In genomic region chr5:147683707-147684323, GRCm38 (mm10) we compare ENCODE assay signal across 25 mouse cellular contexts.
"Had no signal": no experiment of that assay in that cellular context is flagged by ENCODE, and none has a peak within 500 bp of the region (broad histone marks: within the 10 kb centered on the region; RNA-seq: fewer than 3 reads in every experiment).

No protein-coding gene starts in this region.

- H3K9me3 ChIP-seq: embryonic facial prominence, embryonic 10.5 days; embryonic facial prominence, embryonic 12.5 days; embryonic facial prominence, embryonic 13.5 days; embryonic facial prominence, embryonic 15.5 days; forebrain, embryonic 10.5 days; forebrain, embryonic 12.5 days; forebrain, embryonic 13.5 days; forebrain, embryonic 15.5 days; heart, embryonic 10.5 days had no signal

- H3K4me3 ChIP-seq: embryonic facial prominence, embryonic 10.5 days; embryonic facial prominence, embryonic 12.5 days; embryonic facial prominence, embryonic 13.5 days; embryonic facial prominence, embryonic 15.5 days; erythroblast, embryonic 14.5 days; forebrain, embryonic 10.5 days; forebrain, embryonic 12.5 days; forebrain, embryonic 13.5 days; forebrain, embryonic 15.5 days; gastrocnemius, adult 2 months; heart, adult 2 months; heart, embryonic 10.5 days had no signal

- H3K4me2 ChIP-seq: embryonic facial prominence, embryonic 12.5 days; embryonic facial prominence, embryonic 13.5 days; embryonic facial prominence, embryonic 15.5 days; forebrain, embryonic 12.5 days; forebrain, embryonic 13.5 days; forebrain, embryonic 15.5 days had no signal

- H3K9ac ChIP-seq: embryonic facial prominence, embryonic 12.5 days; embryonic facial prominence, embryonic 13.5 days; embryonic facial prominence, embryonic 15.5 days; forebrain, embryonic 12.5 days; forebrain, embryonic 13.5 days; forebrain, embryonic 15.5 days; forebrain, postnatal 0 days had no signal

- H3K36me3 ChIP-seq: embryonic facial prominence, embryonic 10.5 days; embryonic facial prominence, embryonic 12.5 days; embryonic facial prominence, embryonic 13.5 days; embryonic facial prominence, embryonic 15.5 days; forebrain, embryonic 10.5 days; forebrain, embryonic 12.5 days; forebrain, embryonic 15.5 days had no signal

- H3K4me1 ChIP-seq: embryonic facial prominence, embryonic 12.5 days; embryonic facial prominence, embryonic 13.5 days had no signal

- DNase-seq: cerebellum, adult 9-11 months; cerebellum, postnatal 10 days; cerebellum, postnatal 14 days; cerebellum, postnatal 25 days; cerebellum, postnatal 36 days; embryo, embryonic 11 days; forebrain, postnatal 0 days; gastrocnemius, adult 2 months; gastrocnemius, postnatal 10 days; gastrocnemius, postnatal 14 days; gastrocnemius, postnatal 25 days; gastrocnemius, postnatal 36 days; heart, adult 11 months; heart, adult 18-20 months; heart, adult 2 months had no signal

- H3K27me3 ChIP-seq: embryonic facial prominence, embryonic 12.5 days; embryonic facial prominence, embryonic 13.5 days; embryonic facial prominence, embryonic 15.5 days; forebrain, embryonic 13.5 days; forebrain, embryonic 15.5 days had no signal

- H3K27ac ChIP-seq: embryonic facial prominence, embryonic 10.5 days; embryonic facial prominence, embryonic 12.5 days; embryonic facial prominence, embryonic 13.5 days; embryonic facial prominence, embryonic 15.5 days; forebrain, embryonic 10.5 days; forebrain, embryonic 12.5 days; forebrain, embryonic 13.5 days; forebrain, embryonic 15.5 days; gastrocnemius, adult 2 months; heart, adult 2 months; heart, embryonic 10.5 days had no signal
